Mouse (Mus musculus): Measurements from ENCODE around the gene Ttc23. TPM values are rescaled to one million over a fixed set of nuclear protein-coding genes. Genes with fewer than 3 reads are reported as not detected.

Ttc23 gene
- total and polyA plus RNA-seq, 3 experiments = 0.03 to 3.9 (median 1.1) TPM

- H3K36me3 ChIP-seq (replicated peaks) = no peaks in the 10 kb centered on the region
- H3K27me3 ChIP-seq (ENCODE audit: insufficient read depth, low read length) = no peaks in the 10 kb centered on the region
- no peaks in the 10 kb centered on the region for H3K9me3 ChIP-seq (replicated peaks)
- no peak for TF ChIP-seq GATA2 (IDR thresholded peaks at IDR 0.05; ENCODE audit: borderline replicate concordance, low read depth, low read length)
- no peak for TF ChIP-seq TAL1 (conservative IDR thresholded peaks at IDR 0.05; ENCODE audit: low read depth, low read length)
- no peak for TF ChIP-seq GATA1 (IDR thresholded peaks at IDR 0.05; ENCODE audit: borderline replicate concordance, low read length)
- no peak for TF ChIP-seq POLR2AphosphoS5 (IDR thresholded peaks at IDR 0.05; ENCODE audit: insufficient replicate concordance, low read depth, low read length)
- TF ChIP-seq CTCF (IDR thresholded peaks at IDR 0.05; ENCODE audit: low read depth, low read length) = no peak
- no peak overlapping the region for H3K4me3 ChIP-seq (ENCODE audit: low read depth, low read length)
- DNase-seq (ENCODE audit: low spot score) (no peak), ATAC-seq (ENCODE audit: extremely low read depth, insufficient number of reproducible peaks, low FRiP score, poor library complexity, severe bottlenecking) (no peak)
- no peaks in the 10 kb centered on the region for H3K4me1 ChIP-seq (ENCODE audit: insufficient read depth, low read depth, low read length)
Observed at GRCm38 (mm10) chr7:67710216-67710615, 63.0 kb downstream of the Ttc23 start.

GRCm38 (mm10) chr7:67713820-67714510 lies 66.8 kb downstream of the Ttc23 start:
- Histone ChIP-seq H3K36me3 (replicated peaks) (no peaks in the 10 kb centered on the region), H3K9me3 (replicated peaks) (peaks cover 13% of the 10 kb centered on the region; the same call in 1 of the 2 replicates), H3K27me3 (ENCODE audit: insufficient read depth, low read length) (no peaks in the 10 kb centered on the region), H3K4me1 (ENCODE audit: insufficient read depth, low read depth, low read length) (no peaks in the 10 kb centered on the region), H3K4me3 (ENCODE audit: low read depth, low read length) (no peak overlapping the region)
- no peak for DNase-seq (ENCODE audit: low spot score)
- TF ChIP-seq CTCF (IDR thresholded peaks at IDR 0.05; ENCODE audit: low read depth, low read length) = no peak
- no peak for TF ChIP-seq GATA2 (IDR thresholded peaks at IDR 0.05; ENCODE audit: borderline replicate concordance, low read depth, low read length)
- TF ChIP-seq TAL1 (conservative IDR thresholded peaks at IDR 0.05; ENCODE audit: low read depth, low read length) = no peak
- no peak for TF ChIP-seq GATA1 (IDR thresholded peaks at IDR 0.05; ENCODE audit: borderline replicate concordance, low read length)
- no peak for TF ChIP-seq POLR2AphosphoS5 (IDR thresholded peaks at IDR 0.05; ENCODE audit: insufficient replicate concordance, low read depth, low read length)
- no peak for ATAC-seq (ENCODE audit: extremely low read depth, insufficient number of reproducible peaks, low FRiP score, poor library complexity, severe bottlenecking)

- no peak overlapping the region for H3K4me3 ChIP-seq (ENCODE audit: low read depth, low read length)
- peaks cover 13% of the 10 kb centered on the region; the same call in 1 of the 2 replicates for H3K9me3 ChIP-seq (replicated peaks)
- H3K4me1 ChIP-seq (ENCODE audit: insufficient read depth, low read depth, low read length) = no peaks in the 10 kb centered on the region
- H3K27me3 ChIP-seq (ENCODE audit: insufficient read depth, low read length) = no peaks in the 10 kb centered on the region
- ATAC-seq (ENCODE audit: extremely low read depth, insufficient number of reproducible peaks, low FRiP score, poor library complexity, severe bottlenecking) (no peak), DNase-seq (ENCODE audit: low spot score) (no peak)
- H3K36me3 ChIP-seq (replicated peaks) = no peaks in the 10 kb centered on the region
- no peak for TF ChIP-seq CTCF (IDR thresholded peaks at IDR 0.05; ENCODE audit: low read depth, low read length)
- no peak for TF ChIP-seq POLR2AphosphoS5 (IDR thresholded peaks at IDR 0.05; ENCODE audit: insufficient replicate concordance, low read depth, low read length)
- no peak for TF ChIP-seq GATA2 (IDR thresholded peaks at IDR 0.05; ENCODE audit: borderline replicate concordance, low read depth, low read length)
- no peak for TF ChIP-seq GATA1 (IDR thresholded peaks at IDR 0.05; ENCODE audit: borderline replicate concordance, low read length)
- TF ChIP-seq TAL1 (conservative IDR thresholded peaks at IDR 0.05; ENCODE audit: low read depth, low read length) = no peak
Observed at GRCm38 (mm10) chr7:67715176-67715575, 68.0 kb downstream of the Ttc23 start.

- Histone ChIP-seq H3K27me3 (ENCODE audit: insufficient read depth, low read length) (no peaks in the 10 kb centered on the region), H3K9me3 (replicated peaks) (peaks cover 16% of the 10 kb centered on the region), H3K36me3 (replicated peaks) (no peaks in the 10 kb centered on the region), H3K4me3 (ENCODE audit: low read depth, low read length) (no peak overlapping the region), H3K4me1 (ENCODE audit: insufficient read depth, low read depth, low read length) (no peaks in the 10 kb centered on the region)
- TF ChIP-seq CTCF (IDR thresholded peaks at IDR 0.05; ENCODE audit: low read depth, low read length) = no peak
- no peak for TF ChIP-seq GATA2 (IDR thresholded peaks at IDR 0.05; ENCODE audit: borderline replicate concordance, low read depth, low read length)
- TF ChIP-seq POLR2AphosphoS5 (IDR thresholded peaks at IDR 0.05; ENCODE audit: insufficient replicate concordance, low read depth, low read length) = no peak
- TF ChIP-seq GATA1 (IDR thresholded peaks at IDR 0.05; ENCODE audit: borderline replicate concordance, low read length) = no peak
- TF ChIP-seq TAL1 (conservative IDR thresholded peaks at IDR 0.05; ENCODE audit: low read depth, low read length) = no peak
- DNase-seq (ENCODE audit: low spot score) = no peak
- no peak for ATAC-seq (ENCODE audit: extremely low read depth, insufficient number of reproducible peaks, low FRiP score, poor library complexity, severe bottlenecking)
Observed at GRCm38 (mm10) chr7:67716213-67716878, 69.1 kb downstream of the Ttc23 start.

- Histone ChIP-seq H3K36me3 (replicated peaks) (no peaks in the 10 kb centered on the region), H3K9me3 (replicated peaks) (peaks cover 16% of the 10 kb centered on the region), H3K4me1 (ENCODE audit: insufficient read depth, low read depth, low read length) (no peaks in the 10 kb centered on the region), H3K27me3 (ENCODE audit: insufficient read depth, low read length) (no peaks in the 10 kb centered on the region), H3K4me3 (ENCODE audit: low read depth, low read length) (no peak overlapping the region)
- no peak for DNase-seq (ENCODE audit: low spot score)
- ATAC-seq (ENCODE audit: extremely low read depth, insufficient number of reproducible peaks, low FRiP score, poor library complexity, severe bottlenecking) = no peak
- TF ChIP-seq CTCF (IDR thresholded peaks at IDR 0.05; ENCODE audit: low read depth, low read length) = no peak
- no peak for TF ChIP-seq GATA1 (IDR thresholded peaks at IDR 0.05; ENCODE audit: borderline replicate concordance, low read length)
- no peak for TF ChIP-seq GATA2 (IDR thresholded peaks at IDR 0.05; ENCODE audit: borderline replicate concordance, low read depth, low read length)
- no peak for TF ChIP-seq POLR2AphosphoS5 (IDR thresholded peaks at IDR 0.05; ENCODE audit: insufficient replicate concordance, low read depth, low read length)
- TF ChIP-seq TAL1 (conservative IDR thresholded peaks at IDR 0.05; ENCODE audit: low read depth, low read length) = no peak
Observed at GRCm38 (mm10) chr7:67716925-67717324, 69.7 kb downstream of the Ttc23 start.

- Histone ChIP-seq H3K4me3 (ENCODE audit: low read depth, low read length) (no peak overlapping the region), H3K36me3 (replicated peaks) (no peaks in the 10 kb centered on the region), H3K9me3 (replicated peaks) (peaks cover 16% of the 10 kb centered on the region), H3K27me3 (ENCODE audit: insufficient read depth, low read length) (no peaks in the 10 kb centered on the region), H3K4me1 (ENCODE audit: insufficient read depth, low read depth, low read length) (no peaks in the 10 kb centered on the region)
- no peak for ATAC-seq (ENCODE audit: extremely low read depth, insufficient number of reproducible peaks, low FRiP score, poor library complexity, severe bottlenecking)
- no peak for TF ChIP-seq GATA1 (IDR thresholded peaks at IDR 0.05; ENCODE audit: borderline replicate concordance, low read length)
- no peak for TF ChIP-seq GATA2 (IDR thresholded peaks at IDR 0.05; ENCODE audit: borderline replicate concordance, low read depth, low read length)
- TF ChIP-seq CTCF (IDR thresholded peaks at IDR 0.05; ENCODE audit: low read depth, low read length) = no peak
- TF ChIP-seq TAL1 (conservative IDR thresholded peaks at IDR 0.05; ENCODE audit: low read depth, low read length) = no peak
- no peak for TF ChIP-seq POLR2AphosphoS5 (IDR thresholded peaks at IDR 0.05; ENCODE audit: insufficient replicate concordance, low read depth, low read length)
- DNase-seq (ENCODE audit: low spot score) = no peak
Observed at GRCm38 (mm10) chr7:67717520-67717919, 70.3 kb downstream of the Ttc23 start.

Data from G1E (cell line).